Mouse (Mus musculus): ENCODE data around the gene Siah1a. TPM values are rescaled to one million over a fixed set of nuclear protein-coding genes. Genes with fewer than 3 reads are reported as not detected.
A peak's percentile ranks its signal among the peaks of the same experiment; 100 is the strongest.

Gene Siah1a
- 72.7 and 82.6 TPM in 2 replicates for total RNA-seq (2014; rRNA removed)
- 58.4 and 63.3 TPM in 2 replicates for polyA plus RNA-seq (2015; fragmentation: Nextera tagmentation; extraction: Ambion mirVana)

DNA sequence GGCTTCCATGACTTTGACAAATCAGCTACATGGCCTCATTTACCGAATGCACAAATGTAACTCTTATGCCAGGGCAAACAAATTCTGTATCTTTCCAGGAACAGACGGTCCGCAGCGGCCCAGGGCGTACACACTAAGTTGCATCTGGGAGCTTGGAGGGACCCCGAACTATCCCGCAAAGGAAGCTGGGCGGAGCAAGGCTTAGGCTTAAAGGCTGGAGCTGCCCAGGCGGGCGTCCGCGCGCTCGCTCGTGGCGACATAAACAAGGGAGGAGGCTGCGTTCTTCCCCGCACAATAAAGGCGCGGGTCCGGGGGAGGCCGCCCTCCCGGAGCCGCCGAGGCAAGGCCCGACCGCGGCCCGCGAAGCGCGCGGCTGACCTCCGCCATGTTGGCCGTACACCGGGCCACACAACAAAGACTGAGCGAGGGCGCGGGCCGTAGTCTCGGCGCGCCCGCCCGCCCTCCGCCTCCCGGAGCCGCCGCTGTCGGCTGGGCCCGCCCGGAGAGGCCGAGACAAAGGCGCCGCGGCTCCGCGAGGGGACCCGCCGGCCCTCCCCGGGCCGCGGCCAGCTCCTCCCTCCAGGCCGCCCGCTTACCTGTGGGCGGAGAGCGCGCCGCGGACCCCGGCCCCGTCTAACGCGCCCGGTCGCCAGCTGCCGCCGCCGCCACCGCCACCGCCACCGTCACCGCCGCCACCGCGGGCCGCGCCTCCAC lies at the start of gene Siah1a, which contains the start of gene Gm10638:
Gene Siah1a (minus strand): TSS at position 714 of the 714 bp plus-strand sequence.
Gene Gm10638 (plus strand): TSS at position 479 of the 714 bp plus-strand sequence.
- no peaks in the 10 kb centered on the region for H3K9me3 ChIP-seq (ENCODE audit: low read length)
- peaks cover 8% of the 10 kb centered on the region; the same call in 1 of the 2 replicates for H3K4me1 ChIP-seq (ENCODE audit: insufficient read depth, low read length)
- peak within 1 kb of the TSS; percentile 78 for H3K4me2 ChIP-seq (ENCODE audit: low read depth, low read length, poor library complexity, severe bottlenecking)
- H3K4me3 ChIP-seq (ENCODE audit: low read depth, low read length) = peak within 1 kb of the TSS; percentile 80
- H3K36me3 ChIP-seq (ENCODE audit: insufficient read depth, low read length) = no peaks in the 10 kb centered on the region
- H3K27me3 ChIP-seq (ENCODE audit: insufficient read depth, low read length) = no peaks in the 10 kb centered on the region
- peak; percentile 56 for DNase-seq (ENCODE audit: low spot score)
- no peak for TF ChIP-seq CTCF (IDR thresholded peaks at IDR 0.05)
- peak within 1 kb of the TSS; percentile 98 for H3K27ac ChIP-seq (ENCODE audit: low read depth, low read length)
- WGBS = under 1% methylated on average over 59 of the region's 88 CpGs
- ATAC-seq (ENCODE audit: low FRiP score) = peak; percentile 77
- H3K9ac ChIP-seq (replicated peaks; ENCODE audit: low read length, poor library complexity, severe bottlenecking) = peak within 1 kb of the TSS; percentile 98

DNA sequence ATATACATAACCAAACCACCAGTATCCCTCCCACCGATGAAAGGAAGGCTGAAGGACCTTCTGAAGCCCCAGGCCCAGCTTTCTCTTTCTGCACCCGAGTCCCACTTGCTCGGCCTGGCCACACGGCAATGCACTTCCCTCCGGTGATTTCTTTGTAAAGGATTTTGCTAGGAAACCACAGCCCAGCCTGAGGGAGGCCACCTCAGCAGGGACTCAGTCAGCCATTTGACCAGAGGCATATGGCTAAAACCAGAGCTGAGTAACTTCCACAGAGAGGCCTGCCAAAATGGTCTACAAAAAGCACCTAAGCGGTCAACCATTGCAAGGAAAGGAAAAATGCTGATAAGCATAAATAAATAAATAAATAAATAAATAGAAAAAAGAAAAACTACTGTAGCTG lies 49.0 kb upstream of the Siah1a start:
- H3K27me3 ChIP-seq (ENCODE audit: insufficient read depth, low read length) = no peaks in the 10 kb centered on the region
- no peak for ATAC-seq (ENCODE audit: low FRiP score)
- no peak for TF ChIP-seq CTCF (IDR thresholded peaks at IDR 0.05)
- no peak overlapping the region for H3K4me3 ChIP-seq (ENCODE audit: low read depth, low read length)
- 0 out of 2 replicates have a peak, but pooled peaks cover 3% of the 10 kb centered on the region for H3K4me1 ChIP-seq (ENCODE audit: insufficient read depth, low read length)
- 40% methylated on average over 6 of the region's 6 CpGs for WGBS
- H3K36me3 ChIP-seq (ENCODE audit: insufficient read depth, low read length) = no peaks in the 10 kb centered on the region
- H3K4me2 ChIP-seq (ENCODE audit: low read depth, low read length, poor library complexity, severe bottlenecking) = no peak overlapping the region
- H3K27ac ChIP-seq (ENCODE audit: low read depth, low read length) = no peak overlapping the region
- H3K9me3 ChIP-seq (ENCODE audit: low read length) = no peaks in the 10 kb centered on the region
- H3K9ac ChIP-seq (replicated peaks; ENCODE audit: low read length, poor library complexity, severe bottlenecking) = no peak overlapping the region
- no peak for DNase-seq (ENCODE audit: low spot score)

DNA sequence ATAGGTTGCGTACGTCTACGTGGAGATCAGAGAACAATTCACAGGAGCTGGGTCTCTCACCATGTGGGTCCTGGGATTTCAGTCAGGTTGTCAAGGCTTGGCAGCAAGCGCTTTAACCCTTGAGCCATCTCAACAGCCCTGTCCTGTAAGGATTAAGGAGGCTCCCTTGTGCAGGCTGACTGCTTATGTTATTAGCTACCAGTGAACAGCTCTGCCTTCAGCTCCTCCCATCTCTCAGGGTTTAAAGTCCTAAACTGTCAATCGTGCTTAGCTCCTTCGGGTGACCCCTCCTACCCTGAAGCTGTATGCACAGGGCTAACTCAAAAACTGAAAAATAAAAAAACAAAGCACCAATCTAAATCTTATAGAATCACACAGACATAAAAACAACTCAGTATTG lies 45.8 kb upstream of the Siah1a start:
- Histone ChIP-seq H3K4me1 (ENCODE audit: insufficient read depth, low read length) (no peaks in the 10 kb centered on the region), H3K27me3 (ENCODE audit: insufficient read depth, low read length) (no peaks in the 10 kb centered on the region), H3K9me3 (ENCODE audit: low read length) (no peaks in the 10 kb centered on the region), H3K4me3 (ENCODE audit: low read depth, low read length) (no peak overlapping the region), H3K36me3 (ENCODE audit: insufficient read depth, low read length) (no peaks in the 10 kb centered on the region), H3K9ac (replicated peaks; ENCODE audit: low read length, poor library complexity, severe bottlenecking) (no peak overlapping the region), H3K27ac (ENCODE audit: low read depth, low read length) (no peak overlapping the region), H3K4me2 (ENCODE audit: low read depth, low read length, poor library complexity, severe bottlenecking) (no peak overlapping the region)
- no peak for TF ChIP-seq CTCF (IDR thresholded peaks at IDR 0.05)
- WGBS = 48% methylated on average over 6 of the region's 6 CpGs
- DNase-seq (ENCODE audit: low spot score) (no peak), ATAC-seq (ENCODE audit: low FRiP score) (no peak)

DNA sequence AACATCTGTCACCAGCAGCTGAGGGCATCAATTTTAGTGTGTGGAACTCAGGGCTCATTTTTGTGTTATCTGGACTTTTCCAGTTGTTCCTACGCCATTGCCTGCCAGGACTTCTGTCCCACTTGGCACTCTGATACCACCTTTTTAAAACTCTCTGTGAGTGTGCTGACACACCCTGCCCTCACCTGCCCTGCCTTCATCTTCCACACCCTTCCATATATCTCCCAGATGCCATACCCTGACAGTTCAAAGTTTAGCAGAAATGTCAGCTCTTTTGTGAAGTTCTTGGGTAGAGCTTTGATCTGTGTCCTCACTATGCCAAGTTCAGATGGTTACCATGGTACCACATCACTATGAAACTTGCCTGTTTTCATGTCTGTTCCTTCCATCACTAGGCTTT lies 43.8 kb upstream of the Siah1a start:
- no peaks in the 10 kb centered on the region for H3K4me1 ChIP-seq (ENCODE audit: insufficient read depth, low read length)
- 89% methylated on average over 1 of the region's 1 CpGs for WGBS
- H3K4me3 ChIP-seq (ENCODE audit: low read depth, low read length) = no peak overlapping the region
- H3K9me3 ChIP-seq (ENCODE audit: low read length) = no peaks in the 10 kb centered on the region
- no peaks in the 10 kb centered on the region for H3K36me3 ChIP-seq (ENCODE audit: insufficient read depth, low read length)
- no peak overlapping the region for H3K27ac ChIP-seq (ENCODE audit: low read depth, low read length)
- no peak overlapping the region for H3K4me2 ChIP-seq (ENCODE audit: low read depth, low read length, poor library complexity, severe bottlenecking)
- no peak overlapping the region for H3K9ac ChIP-seq (replicated peaks; ENCODE audit: low read length, poor library complexity, severe bottlenecking)
- TF ChIP-seq CTCF (IDR thresholded peaks at IDR 0.05) = no peak
- ATAC-seq (ENCODE audit: low FRiP score) = no peak
- H3K27me3 ChIP-seq (ENCODE audit: insufficient read depth, low read length) = no peaks in the 10 kb centered on the region
- DNase-seq (ENCODE audit: low spot score) = no peak

DNA sequence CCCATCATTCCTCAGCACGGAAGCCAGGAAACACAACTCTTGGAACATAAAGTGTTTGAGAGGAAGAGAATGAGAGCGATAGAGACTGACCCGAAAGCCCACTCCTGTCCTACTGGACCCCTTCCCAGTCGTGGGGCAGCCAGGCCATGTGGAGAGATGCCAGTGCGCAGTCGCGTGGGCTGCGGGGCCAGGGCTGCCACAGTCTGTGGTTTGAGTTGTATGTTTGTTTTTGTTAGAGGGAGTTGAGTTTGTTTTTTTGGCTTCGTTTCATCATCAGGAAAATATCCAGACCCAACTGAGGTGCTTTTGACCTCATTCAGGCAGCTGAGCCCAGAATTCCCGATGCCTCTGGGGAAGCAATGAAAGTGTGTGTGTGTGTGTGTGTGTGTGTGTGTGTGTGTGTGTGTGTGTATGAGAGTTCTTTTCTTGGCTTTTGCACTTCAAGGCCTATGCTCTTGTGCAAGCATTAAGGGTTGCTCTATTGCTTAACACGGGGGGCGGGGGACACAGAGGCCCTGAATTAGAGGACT lies 42.2 kb upstream of the Siah1a start:
- 73% methylated on average over 12 of the region's 12 CpGs for WGBS
- ATAC-seq (ENCODE audit: low FRiP score) (no peak), DNase-seq (ENCODE audit: low spot score) (no peak)
- Histone ChIP-seq H3K9me3 (ENCODE audit: low read length) (no peaks in the 10 kb centered on the region), H3K36me3 (ENCODE audit: insufficient read depth, low read length) (no peaks in the 10 kb centered on the region), H3K9ac (replicated peaks; ENCODE audit: low read length, poor library complexity, severe bottlenecking) (no peak overlapping the region), H3K4me1 (ENCODE audit: insufficient read depth, low read length) (no peaks in the 10 kb centered on the region), H3K27me3 (ENCODE audit: insufficient read depth, low read length) (no peaks in the 10 kb centered on the region), H3K4me3 (ENCODE audit: low read depth, low read length) (no peak overlapping the region), H3K4me2 (ENCODE audit: low read depth, low read length, poor library complexity, severe bottlenecking) (no peak overlapping the region), H3K27ac (ENCODE audit: low read depth, low read length) (no peak overlapping the region)
- TF ChIP-seq CTCF (IDR thresholded peaks at IDR 0.05) = no peak

DNA sequence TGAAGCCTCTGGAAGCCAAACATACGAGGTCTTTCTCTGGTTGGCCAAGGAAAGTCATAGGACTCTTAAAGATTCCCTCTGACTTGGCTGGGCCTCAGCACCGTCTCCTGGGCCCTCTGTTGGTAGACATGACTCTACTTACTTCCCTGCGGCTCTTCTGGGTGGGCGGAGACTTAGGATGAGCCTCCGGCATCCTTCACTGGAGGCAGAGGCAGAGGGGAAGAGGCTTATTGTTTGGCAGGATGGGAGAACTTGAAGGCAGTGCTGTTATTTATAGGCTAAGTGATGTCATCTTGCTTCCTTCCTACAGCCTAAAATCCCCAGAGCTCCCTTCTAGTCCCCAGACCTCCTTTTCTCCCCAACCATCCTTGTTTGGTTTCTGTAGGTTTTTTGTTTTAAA lies 40.8 kb upstream of the Siah1a start:
- 50% methylated on average over 5 of the region's 5 CpGs for WGBS

More for the DNA sequence above, 40.8 kb upstream of the Siah1a start:
- Histone ChIP-seq H3K9ac (replicated peaks; ENCODE audit: low read length, poor library complexity, severe bottlenecking) (no peak overlapping the region), H3K4me1 (ENCODE audit: insufficient read depth, low read length) (no peaks in the 10 kb centered on the region), H3K4me2 (ENCODE audit: low read depth, low read length, poor library complexity, severe bottlenecking) (no peak overlapping the region), H3K9me3 (ENCODE audit: low read length) (no peaks in the 10 kb centered on the region), H3K36me3 (ENCODE audit: insufficient read depth, low read length) (no peaks in the 10 kb centered on the region), H3K27me3 (ENCODE audit: insufficient read depth, low read length) (no peaks in the 10 kb centered on the region), H3K27ac (ENCODE audit: low read depth, low read length) (no peak overlapping the region), H3K4me3 (ENCODE audit: low read depth, low read length) (no peak overlapping the region)
- TF ChIP-seq CTCF (IDR thresholded peaks at IDR 0.05) = no peak
- DNase-seq (ENCODE audit: low spot score) = no peak
- no peak for ATAC-seq (ENCODE audit: low FRiP score)

Measured in midbrain, postnatal 0 days (tissue).